Mouse (Mus musculus): ENCODE measurements around the gene Plekhh2.
A peak's percentile ranks its signal among the peaks of the same experiment; 100 is the strongest.

The Plekhh2 gene

DNA sequence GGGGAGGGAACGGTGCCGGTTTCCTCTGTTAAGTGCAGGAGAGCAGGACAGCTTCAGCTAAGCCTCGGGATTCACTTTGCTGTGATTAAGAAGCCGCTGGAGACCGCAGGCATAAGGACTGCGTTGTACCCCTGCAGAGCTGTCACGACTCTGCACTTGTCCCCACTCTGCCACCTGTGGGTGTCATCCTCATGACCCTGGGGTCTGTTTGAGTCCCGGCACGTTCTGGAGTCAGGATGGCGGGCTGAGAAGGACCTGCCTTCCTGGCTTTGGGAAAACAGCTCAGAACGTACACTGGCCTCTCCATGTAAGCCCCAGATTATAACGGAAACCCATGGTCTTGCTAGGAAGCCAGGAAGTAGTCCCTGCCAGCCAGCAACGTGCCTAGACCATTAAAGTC is 95.3 kb downstream of the Plekhh2 start:
- no peak for DNase-seq (ENCODE audit: low spot score in 2 of 2)

- no peak for DNase-seq (ENCODE audit: low spot score in 2 of 2)
Measured at GRCm38 (mm10) chr17:84607617-84608016, 95.9 kb downstream of the Plekhh2 start.

DNA sequence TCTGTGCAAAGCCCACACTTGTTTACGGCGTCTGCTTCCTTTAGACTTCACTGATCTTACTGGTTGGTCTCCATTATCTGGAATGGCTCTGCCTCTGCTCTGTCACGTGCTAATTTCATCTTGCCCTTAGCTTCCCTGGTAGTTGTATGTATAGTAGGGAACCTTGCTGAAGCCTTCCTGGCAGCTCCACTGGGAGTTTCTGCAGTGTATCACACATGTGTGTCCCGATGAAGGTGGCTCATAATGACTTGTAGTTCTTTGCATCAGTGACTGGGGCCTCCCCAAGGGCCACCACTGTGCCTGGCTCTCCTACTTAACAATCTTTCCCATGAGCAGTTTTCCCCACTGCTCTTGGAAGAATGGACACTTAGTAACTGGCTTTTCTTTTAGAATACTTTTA is 96.9 kb downstream of the Plekhh2 start:
- DNase-seq (ENCODE audit: low spot score in 2 of 2), result no peak

DNA sequence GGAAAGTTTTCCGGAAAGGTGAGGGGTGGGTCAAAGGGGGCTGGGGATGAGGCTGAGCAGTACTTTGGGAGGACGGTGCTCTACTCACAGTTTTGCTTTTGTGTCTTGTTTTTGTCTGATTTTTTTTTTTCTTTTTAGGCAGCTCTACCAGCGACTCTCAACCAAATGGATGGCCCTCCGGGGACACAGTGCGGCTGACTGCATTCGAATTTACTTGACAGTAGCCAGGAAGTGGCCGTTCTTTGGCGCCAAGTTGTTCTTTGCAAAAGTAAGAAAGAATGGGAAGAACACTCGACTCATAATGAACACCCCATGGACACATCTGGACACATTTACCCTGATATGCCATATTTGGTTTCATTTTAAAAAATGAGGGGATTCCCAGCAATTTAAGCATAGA is 99.8 kb downstream of the Plekhh2 start:
- DNase-seq (ENCODE audit: low spot score in 2 of 2), result peak in 1 of 2 experiments; percentile 49

- peak in 1 of 2 experiments; percentile 47 for DNase-seq (ENCODE audit: low spot score in 2 of 2)
Measured at GRCm38 (mm10) chr17:84611971-84612370, 100.3 kb downstream of the Plekhh2 start.

DNA sequence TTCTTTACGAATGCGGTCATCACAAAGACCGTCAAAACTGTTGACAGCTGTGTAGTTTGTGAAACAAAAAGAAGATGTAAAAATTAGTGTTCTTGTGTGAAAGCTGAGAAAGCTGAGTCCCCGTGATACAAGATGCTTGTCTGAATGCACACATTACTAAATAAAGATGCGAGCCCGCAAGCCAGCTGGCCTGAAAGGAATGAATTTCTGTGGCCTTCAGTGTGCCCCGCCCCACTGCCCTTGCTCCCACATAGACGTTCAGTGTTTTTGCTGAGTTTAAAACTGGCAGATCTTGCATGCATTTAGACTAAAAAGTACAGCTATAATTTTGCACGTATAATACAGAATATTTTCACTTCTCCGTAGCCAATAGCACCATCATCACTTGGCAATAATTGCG is 104.1 kb downstream of the Plekhh2 start:
- DNase-seq (ENCODE audit: low spot score in 2 of 2), result no peak

GRCm38 (mm10) chr17:84616526-84617074 is 104.9 kb downstream of the Plekhh2 start:
- no peak for DNase-seq (ENCODE audit: low spot score in 2 of 2)

DNA sequence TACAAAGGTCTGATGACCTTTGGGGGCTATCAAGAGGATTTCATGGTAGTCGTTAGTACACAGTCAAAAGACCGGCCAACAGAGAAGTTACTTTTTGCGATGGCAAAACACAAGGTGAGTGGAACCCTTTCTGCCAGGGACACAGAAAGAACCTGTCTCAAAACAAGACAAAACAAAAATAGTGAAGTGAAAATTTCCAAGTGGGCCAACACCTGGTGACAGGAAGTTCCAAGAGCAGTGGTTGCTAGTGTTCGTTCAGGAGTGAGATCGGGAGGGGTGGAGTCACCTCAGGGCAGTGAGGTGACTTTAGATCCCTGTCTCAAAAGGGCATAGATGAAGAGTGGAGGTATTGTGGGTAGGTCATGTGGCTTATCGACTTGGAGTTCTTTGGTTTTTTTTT is 106.3 kb downstream of the Plekhh2 start:
- DNase-seq (ENCODE audit: low spot score in 2 of 2), result no peak

DNA sequence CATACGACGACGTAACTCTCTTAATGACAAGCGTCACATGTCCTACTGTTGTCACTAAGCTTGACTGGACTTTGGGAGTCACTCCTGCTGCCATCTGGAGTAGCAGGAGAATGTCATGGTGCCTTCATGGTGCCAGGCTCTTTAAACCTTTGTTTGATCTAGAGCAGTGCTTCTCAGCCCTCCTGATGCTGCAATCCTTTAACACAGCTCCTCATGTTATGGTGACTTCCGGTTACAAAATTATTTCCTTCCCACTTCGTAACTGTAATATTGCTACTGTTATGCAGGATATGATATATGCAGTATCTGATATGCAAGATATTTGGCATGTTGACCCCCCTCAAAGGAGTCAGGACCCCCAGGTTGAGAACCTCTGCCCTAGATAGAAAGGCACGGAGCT is 107.4 kb downstream of the Plekhh2 start:
- no peak for DNase-seq (ENCODE audit: low spot score in 2 of 2)

DNA sequence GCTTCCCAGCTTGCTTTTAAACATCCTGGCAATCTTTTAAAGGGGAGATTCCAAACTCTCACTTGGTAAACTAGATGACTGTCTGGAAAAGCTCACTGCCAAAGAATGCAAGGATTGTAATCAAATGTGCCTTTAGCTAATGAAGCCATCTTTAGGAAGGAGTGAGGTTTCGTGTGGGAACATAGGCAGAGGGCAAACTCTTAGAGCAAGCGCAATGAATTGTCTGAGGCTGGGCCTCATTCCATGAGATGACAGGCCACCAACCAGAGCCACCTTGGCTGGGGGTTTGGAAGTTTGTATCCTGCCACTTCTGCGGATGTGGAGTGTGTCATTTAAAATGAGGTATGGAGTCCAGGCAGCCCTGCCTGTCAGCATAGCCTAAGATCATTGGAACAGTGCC is 108.4 kb downstream of the Plekhh2 start:
- DNase-seq (ENCODE audit: low spot score in 2 of 2), result no peak

- no peak for DNase-seq (ENCODE audit: low spot score in 2 of 2)
Measured at GRCm38 (mm10) chr17:84620610-84621009, 108.9 kb downstream of the Plekhh2 start.

DNA sequence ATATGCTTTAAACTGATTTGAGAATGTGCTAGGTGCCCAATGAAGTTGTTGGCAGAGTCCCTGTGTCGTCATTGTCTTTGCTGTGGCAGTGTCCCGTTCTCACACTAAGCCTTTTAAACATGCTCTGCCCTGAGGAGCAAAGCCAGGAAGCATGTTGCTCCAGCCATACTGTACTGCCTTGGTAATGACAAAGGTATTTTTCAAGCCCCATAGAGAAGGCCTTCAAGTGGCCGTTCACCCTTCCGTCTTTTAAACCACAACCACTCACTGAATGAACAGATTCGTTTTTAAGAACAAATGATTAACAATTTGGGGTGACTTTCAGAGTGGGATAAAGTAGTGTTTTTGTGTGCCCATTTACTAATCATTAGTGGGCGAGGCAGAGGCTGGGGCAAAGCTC is 109.5 kb downstream of the Plekhh2 start:
- no peak for DNase-seq (ENCODE audit: low spot score in 2 of 2)

DNA sequence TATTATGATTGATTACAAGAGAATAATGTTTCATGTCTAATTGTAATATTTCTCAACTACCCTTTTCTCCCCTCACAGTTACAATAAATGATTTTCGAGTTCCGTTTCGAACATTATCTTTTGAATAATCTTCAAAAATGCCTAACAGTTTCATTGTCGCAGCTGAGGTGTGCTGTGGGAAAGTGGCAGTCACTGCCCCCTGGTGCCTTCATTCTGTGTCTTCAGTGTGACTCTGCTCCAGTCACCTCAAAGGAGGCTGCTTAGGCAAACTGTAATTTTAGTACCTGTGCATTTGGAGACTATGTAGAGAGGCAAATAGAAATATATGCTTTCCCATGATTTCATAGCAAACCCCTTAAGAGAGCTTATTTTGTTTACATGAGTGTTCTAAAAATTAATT is 110.3 kb downstream of the Plekhh2 start:
- no peak for DNase-seq (ENCODE audit: low spot score in 2 of 2)

GRCm38 (mm10) chr17:84622873-84623272 is 111.2 kb downstream of the Plekhh2 start:
- DNase-seq (ENCODE audit: low spot score in 2 of 2), result no peak

GRCm38 (mm10) chr17:84626276-84626856 is 114.7 kb downstream of the Plekhh2 start, which contains the start of gene Dync2li1:
Dync2li1 (plus strand) TSS chr17:84626496.
- DNase-seq (ENCODE audit: low spot score in 2 of 2), result peak; percentile 78 to 83

GRCm38 (mm10) chr17:84626857-84627305 is 115.2 kb downstream of the Plekhh2 start:
- no peak for DNase-seq (ENCODE audit: low spot score in 2 of 2)

GRCm38 (mm10) chr17:84627721-84628120 is 116.0 kb downstream of the Plekhh2 start:
- no peak for DNase-seq (ENCODE audit: low spot score in 2 of 2)

GRCm38 (mm10) chr17:84628611-84629010 is 116.9 kb downstream of the Plekhh2 start:
- no peak for DNase-seq (ENCODE audit: low spot score in 2 of 2)

DNA sequence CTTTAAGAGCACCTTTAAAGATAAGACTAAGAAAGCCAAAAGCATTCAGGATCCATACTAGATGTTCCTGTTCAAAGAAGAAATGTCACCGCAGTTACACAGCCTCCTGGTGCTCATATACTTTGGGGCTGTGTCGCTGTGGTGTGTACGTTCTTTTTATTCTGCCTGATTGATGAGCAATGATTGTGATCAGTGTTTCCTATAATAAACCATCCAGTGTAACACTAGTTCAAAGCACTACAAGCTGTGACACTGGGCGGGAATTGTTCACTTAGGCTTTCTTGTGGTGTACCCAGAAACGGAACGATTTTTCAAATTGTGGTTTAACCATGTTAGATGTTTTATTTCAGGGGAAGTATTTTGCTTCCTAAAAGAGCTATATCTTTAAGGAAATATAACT is 120.1 kb downstream of the Plekhh2 start:
- no peak for DNase-seq (ENCODE audit: low spot score in 2 of 2)

- no peak for DNase-seq (ENCODE audit: low spot score in 2 of 2)
Measured at GRCm38 (mm10) chr17:84633443-84633842, 121.7 kb downstream of the Plekhh2 start.

- DNase-seq (ENCODE audit: low spot score in 2 of 2), result no peak
Measured at GRCm38 (mm10) chr17:84636328-84636727, 124.6 kb downstream of the Plekhh2 start.

- DNase-seq (ENCODE audit: low spot score in 2 of 2), result no peak
Measured at GRCm38 (mm10) chr17:84637971-84638370, 126.3 kb downstream of the Plekhh2 start.

- DNase-seq (ENCODE audit: low spot score in 2 of 2), result no peak
Measured at GRCm38 (mm10) chr17:84639796-84640378, 128.2 kb downstream of the Plekhh2 start.
